Mouse (Mus musculus) olfactory bulb, adult 2 months (tissue): Measurements from ENCODE around the gene Mov10l1. TPM values are rescaled to one million over a fixed set of nuclear protein-coding genes. Genes with fewer than 3 reads are reported as not detected.

Experiments used
- H3K27ac ChIP-seq: fragments of 200-500 bp; 2 replicates; pipeline ENCODE4 v1.5.1; 2012; ENCODE audit warnings: low read depth, low read length; ENCODE audit not compliant: insufficient read depth
- H3K4me1 ChIP-seq: fragments of 200-500 bp; 2 replicates; pipeline ENCODE4 v1.6.1; 2012; ENCODE audit warnings: low read length; ENCODE audit not compliant: control insufficient read depth, insufficient read depth
- H3K4me3 ChIP-seq: fragments of 200-500 bp; 2 replicates; pipeline ENCODE4 v1.5.1; 2012; ENCODE audit warnings: mild to moderate bottlenecking, low read depth, low read length, moderate library complexity; ENCODE audit not compliant: insufficient read depth
- CTCF ChIP-seq: fragments of 200-500 bp; IDR thresholded peaks from 2 replicates; pipeline ENCODE4 v1.5.1; 2012; ENCODE audit warnings: low read depth, mild to moderate bottlenecking, low read length, moderate library complexity; ENCODE audit not compliant: insufficient read depth
- POLR2A ChIP-seq: fragments of 200-500 bp; IDR thresholded peaks from 2 replicates; pipeline ENCODE4 v1.6.1; 2012; ENCODE audit warnings: mild to moderate bottlenecking, low read depth, low read length, moderate library complexity; ENCODE audit not compliant: insufficient read depth
- WGBS: fragments of 180-500 bp; shearing (Covaris S2); methylation state at CpG from one replicate; pipeline ENCODE4 v1.1.7; 2018; 5-methylcytosine and 5-hydroxymethylcytosine counted together
- polyA plus RNA-seq: library from polyadenylated mRNA; stranded (reverse); fragments of >200 nt; gene quantifications from 2 replicates; pipeline ENCODE4 v1.2.4, GENCODE M21; 2012; ENCODE audit warnings: low replicate concordance; ENCODE audit not compliant: missing spikeins, insufficient read depth, insufficient read length

The Mov10l1 gene
- polyA plus RNA-seq, 1 experiment: not detected

DNA sequence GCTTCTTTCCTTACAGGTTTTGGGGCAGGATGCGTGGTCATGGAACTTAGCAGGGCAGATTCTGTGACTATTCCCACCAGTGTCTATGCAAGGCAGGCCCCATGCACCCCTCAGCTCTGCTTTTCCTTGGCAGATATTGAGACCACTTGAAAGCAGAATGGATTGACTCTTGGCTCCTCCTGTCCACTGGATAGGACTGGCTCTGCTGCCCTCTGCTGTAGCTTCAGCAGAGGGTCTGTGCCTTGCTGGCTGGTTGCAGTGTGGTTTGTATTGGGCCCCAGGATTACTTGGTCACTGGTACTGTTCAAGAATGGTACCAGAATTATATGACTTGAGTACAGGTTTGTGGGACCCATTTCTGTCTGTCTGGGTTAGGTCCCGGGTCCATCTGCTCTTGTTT lies 16.4 kb downstream of the Mov10l1 start:
- Histone ChIP-seq H3K27ac (no peak overlapping the region), H3K4me1 (no peaks in the 10 kb centered on the region), H3K4me3 (no peak overlapping the region)
- TF ChIP-seq CTCF (no peak), POLR2A (no peak)
- WGBS: 86% methylated on average over 2 of the region's 2 CpGs

DNA sequence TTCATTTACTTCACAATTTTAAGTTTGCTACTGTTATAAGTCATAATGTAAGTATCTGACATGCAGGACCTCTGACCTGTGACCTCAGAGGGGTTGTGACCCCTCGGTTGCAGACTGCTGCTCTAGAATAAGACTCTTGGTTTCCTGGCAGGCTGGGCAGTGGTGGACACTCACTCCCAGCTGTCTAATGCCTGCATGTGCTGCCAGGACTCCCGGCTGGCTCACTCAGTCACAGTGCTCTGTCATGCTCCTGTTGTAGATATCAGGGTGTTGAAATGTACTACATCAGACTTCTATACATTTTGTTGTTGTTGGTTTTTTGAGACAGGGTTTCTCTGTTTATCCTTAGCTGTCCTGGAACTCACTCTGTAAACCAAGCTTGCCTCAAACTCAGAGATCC lies 17.7 kb downstream of the Mov10l1 start:
- 81% methylated on average over 2 of the region's 2 CpGs for WGBS
- Histone ChIP-seq H3K4me1 (no peaks in the 10 kb centered on the region), H3K27ac (no peak overlapping the region), H3K4me3 (no peak overlapping the region)
- TF ChIP-seq CTCF: no peak
- TF ChIP-seq POLR2A: no peak

DNA sequence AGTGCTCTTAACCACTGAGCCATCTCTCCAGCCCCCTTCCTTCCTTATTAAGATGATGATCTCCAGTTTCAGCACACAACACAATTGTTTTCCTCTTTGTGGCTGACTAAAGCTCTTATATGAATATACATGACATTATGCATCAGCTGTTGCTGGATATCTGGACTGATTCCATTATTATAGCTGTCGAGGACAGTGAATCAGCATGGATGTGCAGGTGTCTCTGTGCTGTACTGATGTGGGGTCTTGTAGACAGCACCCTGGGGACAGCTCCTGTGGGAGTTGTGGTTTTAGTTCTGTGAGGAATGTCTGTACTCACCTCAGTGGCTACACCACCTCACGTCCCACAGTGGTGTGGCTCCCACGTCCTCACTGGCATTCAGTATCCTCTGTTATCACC lies 18.5 kb downstream of the Mov10l1 start:
- H3K27ac ChIP-seq: no peak overlapping the region
- 69% methylated on average over 3 of the region's 3 CpGs for whole genome bisulfite sequencing
- no peak overlapping the region for H3K4me3 ChIP-seq
- H3K4me1 ChIP-seq: no peaks in the 10 kb centered on the region
- TF ChIP-seq CTCF: no peak
- no peak for TF ChIP-seq POLR2A

DNA sequence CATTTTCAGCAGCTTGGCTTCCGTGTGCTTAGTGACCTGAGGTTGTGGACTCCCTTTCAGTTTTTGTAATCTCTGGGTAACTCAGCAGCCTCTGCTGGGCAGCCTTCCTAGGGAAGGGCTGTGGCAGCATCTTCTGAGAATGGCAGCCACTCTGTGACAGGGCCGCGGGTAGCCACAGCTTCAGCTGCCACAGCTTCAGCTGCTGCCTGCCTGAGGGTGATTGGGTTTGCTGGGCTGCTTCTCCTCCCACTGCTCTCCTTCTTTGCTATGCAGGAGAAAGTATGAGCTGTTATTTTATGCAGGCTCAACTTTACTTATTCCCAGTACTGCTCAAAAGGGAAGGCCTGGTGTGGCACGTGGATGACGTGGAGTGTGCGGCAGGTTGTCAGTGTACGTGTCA lies 24.3 kb downstream of the Mov10l1 start:
- H3K4me3 ChIP-seq: no peak overlapping the region
- 85% methylated on average over 7 of the region's 7 CpGs for WGBS
- H3K27ac ChIP-seq: no peak overlapping the region
- TF ChIP-seq CTCF (no peak), POLR2A (no peak)
- H3K4me1 ChIP-seq: no peaks in the 10 kb centered on the region

DNA sequence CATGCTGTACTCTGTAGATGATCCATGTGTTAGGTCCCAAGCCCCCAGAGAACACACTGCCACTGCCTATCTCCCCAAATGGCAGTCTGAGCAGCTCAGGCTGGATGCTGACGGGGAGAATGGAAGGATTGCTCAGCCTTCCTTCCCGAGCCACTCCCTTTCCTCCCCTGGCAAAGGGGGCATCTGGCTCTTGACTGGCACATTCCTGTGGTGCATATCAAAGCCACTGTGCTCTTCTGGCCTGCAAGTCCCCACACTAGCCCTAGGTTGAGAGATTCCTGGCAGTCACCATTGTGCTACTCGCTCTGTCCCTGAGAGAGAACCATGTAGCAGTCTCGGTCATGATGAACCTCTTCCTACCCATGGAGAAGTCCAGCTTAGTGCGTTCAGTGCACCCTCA lies 25.1 kb downstream of the Mov10l1 start:
- TF ChIP-seq CTCF (no peak), POLR2A (no peak)
- H3K27ac ChIP-seq: no peak overlapping the region
- H3K4me1 ChIP-seq: no peaks in the 10 kb centered on the region
- WGBS: 85% methylated on average over 5 of the region's 5 CpGs
- H3K4me3 ChIP-seq: no peak overlapping the region

DNA sequence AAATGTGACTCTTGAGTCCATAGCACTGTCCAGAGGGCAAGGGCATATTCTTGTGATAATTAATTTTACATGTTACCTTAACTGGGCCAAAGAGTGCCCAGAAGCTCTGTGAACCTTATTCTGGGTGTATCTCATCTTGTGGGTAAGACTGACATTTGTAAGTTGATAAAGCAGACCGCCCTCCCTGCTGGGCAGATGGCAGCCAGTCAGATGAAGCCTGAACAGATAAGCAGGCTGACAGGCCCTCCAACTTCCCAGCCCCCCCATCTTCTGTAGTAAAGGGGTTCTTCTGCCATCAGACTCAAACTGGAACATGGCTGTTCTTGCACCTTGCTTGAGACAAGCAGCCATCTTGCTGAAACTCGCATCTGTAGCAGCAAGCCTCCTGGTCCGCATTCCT lies 34.0 kb downstream of the Mov10l1 start:
- WGBS: 91% methylated on average over 3 of the region's 3 CpGs
- Histone ChIP-seq H3K4me1 (no peaks in the 10 kb centered on the region), H3K27ac (no peak overlapping the region), H3K4me3 (no peak overlapping the region)
- no peak for TF ChIP-seq CTCF

DNA sequence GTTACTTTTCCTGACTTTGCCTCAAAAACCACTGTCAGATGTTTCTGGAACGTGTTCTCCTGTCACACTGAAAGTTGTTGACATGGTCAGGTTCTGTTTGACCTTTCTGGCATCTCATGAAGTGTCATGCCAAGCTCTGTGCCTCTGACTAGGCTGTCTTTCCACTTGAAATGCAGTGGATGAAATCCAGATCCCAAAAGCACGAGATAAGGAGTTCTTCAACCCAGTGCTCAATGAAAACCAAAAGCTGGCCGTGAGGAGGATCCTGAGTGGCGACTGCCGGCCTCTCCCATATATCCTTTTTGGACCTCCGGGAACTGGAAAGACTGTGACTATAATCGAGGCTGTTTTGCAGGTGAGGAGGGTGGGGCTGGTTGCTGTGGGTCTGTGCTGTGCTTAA lies 37.4 kb downstream of the Mov10l1 start:
- H3K4me3 ChIP-seq: no peak overlapping the region
- WGBS: 84% methylated on average over 7 of the region's 7 CpGs
- H3K4me1 ChIP-seq: peaks cover 7% of the 10 kb centered on the region
- TF ChIP-seq POLR2A: no peak
- no peak for TF ChIP-seq CTCF
- H3K27ac ChIP-seq: no peak overlapping the region

DNA sequence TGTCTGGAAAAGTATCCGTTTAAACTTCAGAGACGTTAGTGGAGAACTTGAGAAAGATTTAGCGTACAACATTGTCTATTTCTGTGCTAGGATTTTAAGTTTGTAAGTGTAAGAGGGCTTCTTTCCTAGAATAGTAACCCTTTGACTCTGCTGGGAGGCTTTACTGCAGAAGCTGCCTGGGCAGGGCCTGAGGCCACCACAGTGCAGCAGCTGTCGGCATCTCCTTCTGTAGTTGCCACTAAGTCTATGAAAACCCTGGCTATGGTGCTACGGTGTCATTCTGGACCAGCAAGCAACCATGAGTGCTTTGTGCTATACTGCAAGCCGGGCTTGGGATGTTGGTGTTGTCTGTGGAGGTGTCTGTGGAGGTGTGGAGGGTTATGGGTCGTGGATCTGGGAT lies 37.8 kb downstream of the Mov10l1 start:
- H3K4me1 ChIP-seq: peaks cover 9% of the 10 kb centered on the region
- 82% methylated on average over 7 of the region's 7 CpGs for WGBS
- H3K27ac ChIP-seq: no peak overlapping the region
- no peak overlapping the region for H3K4me3 ChIP-seq
- no peak for TF ChIP-seq CTCF
- TF ChIP-seq POLR2A: no peak

DNA sequence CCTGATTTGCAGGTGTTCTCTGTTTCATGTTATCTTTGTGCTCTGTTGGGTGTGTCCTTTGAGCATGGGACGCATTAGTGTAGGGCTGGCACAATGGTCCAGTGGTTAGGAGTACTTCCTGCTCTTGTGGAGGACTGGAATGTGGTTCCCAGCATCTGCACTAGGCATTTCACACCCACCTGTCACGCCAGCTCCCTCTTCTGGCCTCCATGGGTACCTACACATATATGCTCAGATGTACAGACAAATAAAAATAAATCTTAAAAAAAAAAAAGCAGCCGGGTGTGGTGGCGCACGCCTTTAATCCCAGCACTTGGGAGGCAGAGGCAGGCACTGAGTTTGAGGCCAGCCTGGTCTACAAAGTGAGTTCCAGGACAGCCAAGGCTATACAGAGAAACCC lies 61.7 kb downstream of the Mov10l1 start:
- no peak for TF ChIP-seq POLR2A
- no peak for TF ChIP-seq CTCF
- H3K4me1 ChIP-seq: no peaks in the 10 kb centered on the region
- WGBS: 78% methylated on average over 5 of the region's 5 CpGs
- no peak overlapping the region for H3K4me3 ChIP-seq
- no peak overlapping the region for H3K27ac ChIP-seq

DNA sequence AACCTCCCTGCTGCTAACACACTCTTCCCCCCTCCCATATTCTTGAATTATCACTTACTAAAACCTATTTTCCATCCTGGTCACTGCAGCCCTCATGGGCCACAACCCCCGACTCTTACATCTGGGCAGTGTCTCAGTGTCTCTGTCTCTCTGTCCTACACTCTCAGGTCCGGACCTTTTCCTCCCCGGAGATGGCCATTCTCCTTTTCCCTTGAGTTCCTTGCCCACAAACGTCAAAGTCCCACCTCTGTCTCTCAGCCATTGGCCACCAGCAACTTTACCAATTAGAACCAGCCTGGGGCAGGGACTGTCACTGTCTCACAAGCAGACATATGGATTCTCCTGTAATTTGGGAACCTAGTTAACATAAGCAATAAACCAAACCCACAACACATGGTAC lies 63.6 kb downstream of the Mov10l1 start:
- no peak for TF ChIP-seq POLR2A
- no peak for TF ChIP-seq CTCF
- H3K4me3 ChIP-seq: no peak overlapping the region
- no peaks in the 10 kb centered on the region for H3K4me1 ChIP-seq
- 81% methylated on average over 4 of the region's 4 CpGs for WGBS
- H3K27ac ChIP-seq: no peak overlapping the region

DNA sequence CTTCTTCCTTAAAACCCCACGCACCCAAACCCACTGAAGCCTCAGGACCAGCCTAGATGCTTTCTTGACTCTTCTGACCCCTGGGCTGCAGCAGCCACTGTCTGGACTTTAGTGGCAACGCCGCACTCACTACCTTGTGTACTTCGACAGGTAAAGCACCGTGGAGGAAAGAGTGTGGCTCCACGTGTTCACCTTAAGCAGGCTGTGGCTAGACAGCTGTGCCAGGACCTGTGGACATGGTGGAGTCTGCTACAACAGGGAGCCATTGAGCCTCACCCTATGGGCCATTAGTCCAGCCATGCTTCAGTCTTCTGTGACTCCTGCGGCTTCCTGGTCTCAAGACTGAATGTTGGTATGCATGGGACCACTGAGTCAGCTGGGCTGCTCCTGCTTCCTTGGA lies 72.0 kb downstream of the Mov10l1 start:
- no peak overlapping the region for H3K27ac ChIP-seq
- no peak overlapping the region for H3K4me3 ChIP-seq
- 93% methylated on average over 7 of the region's 7 CpGs for WGBS
- TF ChIP-seq CTCF: no peak
- no peak for TF ChIP-seq POLR2A
- peaks cover 5% of the 10 kb centered on the region for H3K4me1 ChIP-seq
